Mouse (Mus musculus): ENCODE measurements around the gene Rcn3. TPM values are rescaled to one million over a fixed set of nuclear protein-coding genes. Genes with fewer than 3 reads are reported as not detected.

Gene Rcn3
- polyA plus RNA-seq, 1 experiment from 2014 or later, result 262 TPM

- ATAC-seq (ENCODE audit: insufficient number of reproducible peaks, insufficient read depth, low FRiP score, low read depth), result no peak
- Histone ChIP-seq H3K9me3 (ENCODE audit: control insufficient read depth, low read length) (no peaks in the 10 kb centered on the region), H3K4me1 (ENCODE audit: control insufficient read depth in 2 of 2, insufficient read depth in 2 of 2, low read length in 2 of 2) (peaks cover 20 to 33% of the 10 kb centered on the region in 2 experiments), H3K4me2 (ENCODE audit: low read length) (peak overlapping the region; percentile 71), H3K27ac (replicated peaks in 1 of 2; ENCODE audit: control insufficient read depth in 1 of 2, insufficient read depth in 1 of 2, low read depth in 2 of 2, low read length in 2 of 2) (0 out of 4 replicates have a peak overlapping the region, but pooled peaks of 1 of the 2 experiments have one; percentile 85), H3K4me3 (ENCODE audit: control insufficient read depth in 1 of 2, insufficient read depth in 1 of 2, low read depth in 1 of 2, low read length in 2 of 2) (peak overlapping the region; percentile 81 to 89), H3K27me3 (ENCODE audit: control insufficient read depth, insufficient read depth, low read length) (no peaks in the 10 kb centered on the region), H3K36me3 (ENCODE audit: control insufficient read depth, insufficient read depth, low read length) (peaks cover 83% of the 10 kb centered on the region), H3K9ac (ENCODE audit: low read length) (peak overlapping the region; percentile 99)
- 82% methylated on average over 15 of the region's 15 CpGs for WGBS
Observed at GRCm38 (mm10) chr7:45122561-45123185, 30.7 kb upstream of the Rcn3 start.

GRCm38 (mm10) chr7:45121966-45122365 is 29.9 kb upstream of the Rcn3 start:
- Histone ChIP-seq H3K9ac (ENCODE audit: low read length) (peak overlapping the region; percentile 52), H3K4me1 (ENCODE audit: control insufficient read depth in 2 of 2, insufficient read depth in 2 of 2, low read length in 2 of 2) (peaks cover 16 to 27% of the 10 kb centered on the region in 2 experiments)
- no peak for ATAC-seq (ENCODE audit: insufficient number of reproducible peaks, insufficient read depth, low FRiP score, low read depth)

GRCm38 (mm10) chr7:45121404-45121803 is 29.4 kb upstream of the Rcn3 start:
- Histone ChIP-seq H3K9me3 (ENCODE audit: control insufficient read depth, low read length) (no peaks in the 10 kb centered on the region), H3K36me3 (ENCODE audit: control insufficient read depth, insufficient read depth, low read length) (peaks cover 71% of the 10 kb centered on the region), H3K4me1 (ENCODE audit: control insufficient read depth in 2 of 2, insufficient read depth in 2 of 2, low read length in 2 of 2) (peaks cover 11 to 21% of the 10 kb centered on the region in 2 experiments), H3K4me2 (ENCODE audit: low read length) (0 out of 2 replicates have a peak overlapping the region, but pooled peaks have one; percentile 4), H3K4me3 (ENCODE audit: control insufficient read depth in 1 of 2, insufficient read depth in 1 of 2, low read depth in 1 of 2, low read length in 2 of 2) (no peak overlapping the region), H3K9ac (ENCODE audit: low read length) (peak overlapping the region; percentile 52), H3K27me3 (ENCODE audit: control insufficient read depth, insufficient read depth, low read length) (no peaks in the 10 kb centered on the region), H3K27ac (replicated peaks in 1 of 2; ENCODE audit: control insufficient read depth in 1 of 2, insufficient read depth in 1 of 2, low read depth in 2 of 2, low read length in 2 of 2) (peak overlapping the region in 1 of 2 experiments; percentile 33; a peak in 2 of 4 replicates)
- 47% methylated on average over 8 of the region's 8 CpGs for WGBS
- no peak for ATAC-seq (ENCODE audit: insufficient number of reproducible peaks, insufficient read depth, low FRiP score, low read depth)

More at GRCm38 (mm10) chr7:45121966-45122365, 29.9 kb upstream of the Rcn3 start:
- H3K27ac ChIP-seq (replicated peaks in 1 of 2; ENCODE audit: control insufficient read depth in 1 of 2, insufficient read depth in 1 of 2, low read depth in 2 of 2, low read length in 2 of 2), result peak overlapping the region in 1 of 2 experiments; percentile 33; a peak in 2 of 4 replicates
- no peak overlapping the region for H3K4me3 ChIP-seq (ENCODE audit: control insufficient read depth in 1 of 2, insufficient read depth in 1 of 2, low read depth in 1 of 2, low read length in 2 of 2)
- peak overlapping the region; percentile 4; the same call in 1 of the 2 replicates for H3K4me2 ChIP-seq (ENCODE audit: low read length)
- H3K9me3 ChIP-seq (ENCODE audit: control insufficient read depth, low read length), result no peaks in the 10 kb centered on the region
- H3K27me3 ChIP-seq (ENCODE audit: control insufficient read depth, insufficient read depth, low read length), result no peaks in the 10 kb centered on the region
- H3K36me3 ChIP-seq (ENCODE audit: control insufficient read depth, insufficient read depth, low read length), result peaks cover 77% of the 10 kb centered on the region

- Histone ChIP-seq H3K4me1 (ENCODE audit: control insufficient read depth in 2 of 2, insufficient read depth in 2 of 2, low read length in 2 of 2) (peaks cover 10 to 21% of the 10 kb centered on the region in 2 experiments), H3K4me2 (ENCODE audit: low read length) (no peak overlapping the region), H3K27ac (replicated peaks in 1 of 2; ENCODE audit: control insufficient read depth in 1 of 2, insufficient read depth in 1 of 2, low read depth in 2 of 2, low read length in 2 of 2) (no peak overlapping the region), H3K27me3 (ENCODE audit: control insufficient read depth, insufficient read depth, low read length) (no peaks in the 10 kb centered on the region), H3K9me3 (ENCODE audit: control insufficient read depth, low read length) (no peaks in the 10 kb centered on the region), H3K4me3 (ENCODE audit: control insufficient read depth in 1 of 2, insufficient read depth in 1 of 2, low read depth in 1 of 2, low read length in 2 of 2) (no peak overlapping the region), H3K9ac (ENCODE audit: low read length) (no peak overlapping the region), H3K36me3 (ENCODE audit: control insufficient read depth, insufficient read depth, low read length) (peaks cover 58% of the 10 kb centered on the region)
- ATAC-seq (ENCODE audit: insufficient number of reproducible peaks, insufficient read depth, low FRiP score, low read depth), result no peak
- WGBS, result 75% methylated on average over 5 of the region's 5 CpGs
Observed at GRCm38 (mm10) chr7:45119780-45120709, 28.0 kb upstream of the Rcn3 start.

- H3K36me3 ChIP-seq (ENCODE audit: control insufficient read depth, insufficient read depth, low read length), result peaks cover 54% of the 10 kb centered on the region
Observed at GRCm38 (mm10) chr7:45118336-45118735, 26.3 kb upstream of the Rcn3 start.

GRCm38 (mm10) chr7:45117566-45117965 is 25.5 kb upstream of the Rcn3 start:
- H3K27ac ChIP-seq (replicated peaks in 1 of 2; ENCODE audit: control insufficient read depth in 1 of 2, insufficient read depth in 1 of 2, low read depth in 2 of 2, low read length in 2 of 2), result no peak overlapping the region
- ATAC-seq (ENCODE audit: insufficient number of reproducible peaks, insufficient read depth, low FRiP score, low read depth), result no peak
- no peak overlapping the region for H3K4me2 ChIP-seq (ENCODE audit: low read length)
- H3K27me3 ChIP-seq (ENCODE audit: control insufficient read depth, insufficient read depth, low read length), result no peaks in the 10 kb centered on the region
- H3K4me3 ChIP-seq (ENCODE audit: control insufficient read depth in 1 of 2, insufficient read depth in 1 of 2, low read depth in 1 of 2, low read length in 2 of 2), result no peak overlapping the region
- peaks cover 6 to 18% of the 10 kb centered on the region in 2 experiments; a peak in 3 of 4 replicates for H3K4me1 ChIP-seq (ENCODE audit: control insufficient read depth in 2 of 2, insufficient read depth in 2 of 2, low read length in 2 of 2)
- 78% methylated on average over 8 of the region's 8 CpGs for whole genome bisulfite sequencing
- H3K36me3 ChIP-seq (ENCODE audit: control insufficient read depth, insufficient read depth, low read length), result peaks cover 47% of the 10 kb centered on the region
- H3K9ac ChIP-seq (ENCODE audit: low read length), result no peak overlapping the region
- no peaks in the 10 kb centered on the region for H3K9me3 ChIP-seq (ENCODE audit: control insufficient read depth, low read length)

More at GRCm38 (mm10) chr7:45118336-45118735, 26.3 kb upstream of the Rcn3 start:
- no peak overlapping the region for H3K4me3 ChIP-seq (ENCODE audit: control insufficient read depth in 1 of 2, insufficient read depth in 1 of 2, low read depth in 1 of 2, low read length in 2 of 2)
- no peak overlapping the region for H3K9ac ChIP-seq (ENCODE audit: low read length)
- no peak for ATAC-seq (ENCODE audit: insufficient number of reproducible peaks, insufficient read depth, low FRiP score, low read depth)
- H3K27me3 ChIP-seq (ENCODE audit: control insufficient read depth, insufficient read depth, low read length), result no peaks in the 10 kb centered on the region
- 87% methylated on average over 6 of the region's 6 CpGs for WGBS
- no peaks in the 10 kb centered on the region for H3K9me3 ChIP-seq (ENCODE audit: control insufficient read depth, low read length)
- no peak overlapping the region for H3K27ac ChIP-seq (replicated peaks in 1 of 2; ENCODE audit: control insufficient read depth in 1 of 2, insufficient read depth in 1 of 2, low read depth in 2 of 2, low read length in 2 of 2)
- H3K4me1 ChIP-seq (ENCODE audit: control insufficient read depth in 2 of 2, insufficient read depth in 2 of 2, low read length in 2 of 2), result peaks cover 10 to 24% of the 10 kb centered on the region in 2 experiments
- H3K4me2 ChIP-seq (ENCODE audit: low read length), result no peak overlapping the region

- no peak for ATAC-seq (ENCODE audit: insufficient number of reproducible peaks, insufficient read depth, low FRiP score, low read depth)
- Histone ChIP-seq H3K36me3 (ENCODE audit: control insufficient read depth, insufficient read depth, low read length) (peaks cover 8% of the 10 kb centered on the region; the same call in 1 of the 2 replicates), H3K4me1 (ENCODE audit: control insufficient read depth in 2 of 2, insufficient read depth in 2 of 2, low read length in 2 of 2) (peaks cover 6 to 8% of the 10 kb centered on the region in 2 experiments; a peak in 3 of 4 replicates), H3K4me2 (ENCODE audit: low read length) (no peak overlapping the region), H3K27me3 (ENCODE audit: control insufficient read depth, insufficient read depth, low read length) (no peaks in the 10 kb centered on the region), H3K9me3 (ENCODE audit: control insufficient read depth, low read length) (no peaks in the 10 kb centered on the region), H3K9ac (ENCODE audit: low read length) (no peak overlapping the region), H3K4me3 (ENCODE audit: control insufficient read depth in 1 of 2, insufficient read depth in 1 of 2, low read depth in 1 of 2, low read length in 2 of 2) (no peak overlapping the region), H3K27ac (replicated peaks in 1 of 2; ENCODE audit: control insufficient read depth in 1 of 2, insufficient read depth in 1 of 2, low read depth in 2 of 2, low read length in 2 of 2) (peak overlapping the region; percentile 28 to 63; a peak in 2 of 4 replicates)
- 13% methylated on average over 2 of the region's 2 CpGs for WGBS
Observed at GRCm38 (mm10) chr7:45113476-45113875, 21.5 kb upstream of the Rcn3 start.

All from heart, embryonic 14.5 days (tissue).